Mouse (Mus musculus): Measurements from ENCODE around the gene Gm10837. TPM values are rescaled to one million over a fixed set of nuclear protein-coding genes. Genes with fewer than 3 reads are reported as not detected.
A peak's percentile ranks its signal among the peaks of the same experiment; 100 is the strongest.

Gene Gm10837
- polyA plus RNA-seq, 1 experiment from 2014 or later, result not detected

DNA sequence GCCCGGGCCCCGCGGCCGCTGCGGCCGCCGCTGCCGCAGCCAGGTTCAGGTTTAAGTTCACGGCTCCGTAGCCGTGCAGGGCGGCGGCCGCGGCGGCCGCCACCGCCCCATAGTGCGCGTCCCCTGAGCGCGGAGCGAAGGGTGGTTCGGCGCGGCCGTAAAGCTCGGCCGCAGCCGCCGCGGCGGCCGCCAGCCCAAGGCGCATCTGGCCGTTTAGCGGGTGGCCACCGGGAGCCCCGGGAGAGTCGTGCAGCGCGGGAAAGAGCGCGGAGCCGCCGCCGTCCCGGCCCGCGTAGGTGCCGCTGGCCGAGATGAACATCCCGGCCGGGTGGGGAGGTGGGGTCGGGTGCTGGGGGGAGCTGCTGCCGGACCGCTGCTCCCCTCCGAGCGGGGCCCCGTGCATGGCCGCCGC is 26.0 kb upstream of the Gm10837 start:
- H3K27me3 ChIP-seq (ENCODE audit: control insufficient read depth, insufficient read depth, low read length), result peaks cover 34% of the 10 kb centered on the region; the same call in 1 of the 2 replicates
- ATAC-seq (ENCODE audit: low FRiP score, low TSS enrichment) (peak; percentile 59; the same call in 1 of the 2 replicates), DNase-seq (ENCODE audit: low spot score) (no peak)
- TF ChIP-seq CTCF (IDR thresholded peaks at IDR 0.05; ENCODE audit: low read depth) (no peak), EP300 (optimal IDR thresholded peaks at IDR 0.05) (no peak)
- peaks cover 3% of the 10 kb centered on the region for H3K4me1 ChIP-seq (replicated peaks; ENCODE audit: control insufficient read depth, insufficient read depth)
- WGBS, result under 1% methylated on average over 53 of the region's 62 CpGs
- peak overlapping the region; percentile 74 for H3K4me2 ChIP-seq (replicated peaks; ENCODE audit: low read depth)
- H3K9ac ChIP-seq (ENCODE audit: low read length), result no peak overlapping the region
- H3K9me3 ChIP-seq (ENCODE audit: control insufficient read depth, low read length), result no peaks in the 10 kb centered on the region
- H3K36me3 ChIP-seq (ENCODE audit: control insufficient read depth, insufficient read depth, low read length), result no peaks in the 10 kb centered on the region
- peak overlapping the region; percentile 45 for H3K4me3 ChIP-seq (ENCODE audit: low read depth, low read length)
- no peak overlapping the region for H3K27ac ChIP-seq (replicated peaks)

DNA sequence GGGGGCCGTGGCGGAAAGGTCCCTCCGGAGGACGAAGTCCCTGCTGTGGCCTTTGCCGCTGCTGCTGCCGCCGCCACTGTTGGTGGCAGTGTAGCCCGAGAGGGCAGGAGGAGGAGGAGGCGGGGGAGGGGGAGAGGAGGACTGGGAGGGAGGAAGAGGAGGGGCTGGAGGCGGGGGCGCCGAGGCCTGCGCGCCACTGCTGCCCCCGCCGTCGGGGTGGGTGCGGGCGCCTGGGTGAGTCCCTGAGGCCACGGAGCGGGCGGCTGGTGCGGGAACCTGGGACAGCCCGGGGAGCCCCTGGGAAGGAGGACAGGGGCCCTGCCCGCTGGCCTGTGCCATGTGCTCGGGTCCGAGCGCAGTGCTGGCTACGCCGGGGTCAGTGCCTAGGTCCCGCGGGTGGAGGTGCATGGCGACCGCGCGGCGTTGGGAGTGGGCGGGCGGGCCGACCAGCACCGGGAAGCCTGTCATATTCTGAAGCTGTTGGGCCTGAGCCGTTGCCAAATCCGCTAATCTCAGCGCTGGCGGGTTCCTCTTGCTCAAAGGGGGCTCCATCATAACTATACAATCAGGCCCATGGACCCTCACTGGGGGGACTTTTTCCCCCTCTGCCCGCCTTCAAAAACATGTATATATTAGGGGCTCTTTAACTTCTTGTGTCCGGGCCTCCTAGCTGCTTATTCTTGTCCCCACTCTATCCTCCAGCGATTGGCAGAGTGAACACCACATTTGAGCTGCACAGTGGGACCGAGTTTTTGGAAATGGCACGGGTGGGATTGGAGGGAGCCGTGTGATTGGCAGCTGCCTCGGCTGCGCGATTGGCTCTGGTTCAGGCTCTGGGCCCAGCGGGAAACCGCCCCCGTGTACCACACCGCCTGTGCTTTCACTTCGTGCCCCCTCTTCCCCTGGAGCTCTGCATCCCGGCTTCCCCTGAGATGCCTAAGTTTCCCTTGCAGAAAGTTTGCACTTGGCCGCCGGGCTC is 25.3 kb upstream of the Gm10837 start, which contains the start of gene Zic5:
Zic5 (minus strand) TSS at position 915 of the 979 bp plus-strand sequence.
- H3K27ac ChIP-seq (replicated peaks), result no peak within 1 kb of the TSS
- DNase-seq (ENCODE audit: low spot score), result no peak
- WGBS, result 1% methylated on average over 49 of the region's 62 CpGs
- peaks cover 3% of the 10 kb centered on the region for H3K4me1 ChIP-seq (replicated peaks; ENCODE audit: control insufficient read depth, insufficient read depth)
- H3K27me3 ChIP-seq (ENCODE audit: control insufficient read depth, insufficient read depth, low read length), result peaks cover 36% of the 10 kb centered on the region; the same call in 1 of the 2 replicates
- TF ChIP-seq CTCF (IDR thresholded peaks at IDR 0.05; ENCODE audit: low read depth) (no peak), EP300 (optimal IDR thresholded peaks at IDR 0.05) (no peak)
- peak within 1 kb of the TSS; percentile 45 for H3K4me3 ChIP-seq (ENCODE audit: low read depth, low read length)
- H3K9ac ChIP-seq (ENCODE audit: low read length), result no peak within 1 kb of the TSS
- peak within 1 kb of the TSS; percentile 74 for H3K4me2 ChIP-seq (replicated peaks; ENCODE audit: low read depth)
- peak; percentile 39; the same call in 1 of the 2 replicates for ATAC-seq (ENCODE audit: low FRiP score, low TSS enrichment)
- H3K36me3 ChIP-seq (ENCODE audit: control insufficient read depth, insufficient read depth, low read length), result no peaks in the 10 kb centered on the region
- H3K9me3 ChIP-seq (ENCODE audit: control insufficient read depth, low read length), result no peaks in the 10 kb centered on the region

DNA sequence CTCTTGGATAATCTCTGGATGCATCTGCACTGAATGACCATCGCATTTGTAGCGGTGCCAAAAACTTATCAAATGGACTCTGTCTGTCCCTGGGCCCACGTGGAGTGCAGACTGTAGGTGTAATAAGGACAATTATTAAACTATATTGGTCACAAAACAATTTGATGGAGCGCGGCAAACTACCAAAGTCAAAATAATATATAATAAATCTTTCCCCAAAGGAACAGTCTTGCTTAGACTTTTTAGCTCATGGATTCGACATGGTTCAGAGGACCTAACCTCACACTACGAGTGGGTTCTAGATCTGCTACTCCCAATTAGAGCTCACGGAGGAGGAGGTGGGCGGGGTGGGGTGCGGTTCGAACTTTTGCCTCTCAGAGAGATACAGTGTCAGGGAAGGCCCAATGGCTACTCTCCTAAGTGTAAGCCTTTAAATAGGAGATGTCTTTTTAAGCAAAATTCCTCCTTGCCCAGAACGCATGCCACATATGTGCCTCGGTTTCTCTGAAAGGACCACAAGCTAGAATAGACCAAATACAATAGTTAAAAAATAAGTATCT is 24.4 kb upstream of the Gm10837 start:
- 27% methylated on average over 13 of the region's 13 CpGs for whole genome bisulfite sequencing
- H3K4me3 ChIP-seq (ENCODE audit: low read depth, low read length), result no peak overlapping the region
- TF ChIP-seq CTCF (IDR thresholded peaks at IDR 0.05; ENCODE audit: low read depth), result no peak
- TF ChIP-seq EP300 (optimal IDR thresholded peaks at IDR 0.05), result no peak
- H3K9me3 ChIP-seq (ENCODE audit: control insufficient read depth, low read length), result no peaks in the 10 kb centered on the region
- DNase-seq (ENCODE audit: low spot score) (no peak), ATAC-seq (ENCODE audit: low FRiP score, low TSS enrichment) (no peak)
- H3K36me3 ChIP-seq (ENCODE audit: control insufficient read depth, insufficient read depth, low read length), result no peaks in the 10 kb centered on the region
- H3K4me2 ChIP-seq (replicated peaks; ENCODE audit: low read depth), result no peak overlapping the region
- H3K27ac ChIP-seq (replicated peaks), result no peak overlapping the region
- peaks cover 3% of the 10 kb centered on the region for H3K4me1 ChIP-seq (replicated peaks; ENCODE audit: control insufficient read depth, insufficient read depth)
- H3K27me3 ChIP-seq (ENCODE audit: control insufficient read depth, insufficient read depth, low read length), result peaks cover 41% of the 10 kb centered on the region; the same call in 1 of the 2 replicates
- no peak overlapping the region for H3K9ac ChIP-seq (ENCODE audit: low read length)

DNA sequence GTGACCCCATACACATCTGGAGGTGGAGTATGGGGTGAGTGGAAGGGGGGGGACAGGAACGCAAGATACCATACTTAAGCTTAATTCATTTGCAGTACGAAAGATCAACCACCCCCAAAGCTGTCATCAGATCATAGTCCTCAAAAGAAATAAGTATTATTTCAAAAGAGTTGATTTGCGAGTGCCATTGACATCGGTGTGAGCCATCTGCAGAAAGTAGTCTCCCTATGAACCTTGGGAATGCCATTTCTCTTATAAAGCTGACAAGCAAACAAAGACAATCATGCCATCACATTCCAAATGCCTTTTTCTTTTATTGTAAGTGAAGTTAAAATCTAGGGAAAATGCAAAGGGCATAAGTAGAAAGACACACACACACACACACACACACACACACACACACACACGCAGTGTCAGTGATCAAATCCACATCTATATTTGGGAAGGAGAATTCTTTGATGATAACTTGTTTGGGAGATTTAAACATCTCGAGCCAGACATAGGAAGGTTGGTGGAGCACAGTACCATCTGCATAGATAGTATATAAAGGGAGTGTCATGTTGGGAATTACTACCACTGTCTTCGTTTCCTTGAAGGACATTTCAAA is 23.5 kb upstream of the Gm10837 start:
- WGBS, result 52% methylated on average over 7 of the region's 7 CpGs
- H3K4me2 ChIP-seq (replicated peaks; ENCODE audit: low read depth), result no peak overlapping the region
- no peaks in the 10 kb centered on the region for H3K9me3 ChIP-seq (ENCODE audit: control insufficient read depth, low read length)
- H3K27me3 ChIP-seq (ENCODE audit: control insufficient read depth, insufficient read depth, low read length), result peaks cover 44% of the 10 kb centered on the region
- DNase-seq (ENCODE audit: low spot score) (no peak), ATAC-seq (ENCODE audit: low FRiP score, low TSS enrichment) (no peak)
- H3K27ac ChIP-seq (replicated peaks), result no peak overlapping the region
- H3K9ac ChIP-seq (ENCODE audit: low read length), result no peak overlapping the region
- no peak overlapping the region for H3K4me3 ChIP-seq (ENCODE audit: low read depth, low read length)
- TF ChIP-seq CTCF (IDR thresholded peaks at IDR 0.05; ENCODE audit: low read depth) (no peak), EP300 (optimal IDR thresholded peaks at IDR 0.05) (no peak)
- peaks cover 3% of the 10 kb centered on the region for H3K4me1 ChIP-seq (replicated peaks; ENCODE audit: control insufficient read depth, insufficient read depth)
- no peaks in the 10 kb centered on the region for H3K36me3 ChIP-seq (ENCODE audit: control insufficient read depth, insufficient read depth, low read length)

DNA sequence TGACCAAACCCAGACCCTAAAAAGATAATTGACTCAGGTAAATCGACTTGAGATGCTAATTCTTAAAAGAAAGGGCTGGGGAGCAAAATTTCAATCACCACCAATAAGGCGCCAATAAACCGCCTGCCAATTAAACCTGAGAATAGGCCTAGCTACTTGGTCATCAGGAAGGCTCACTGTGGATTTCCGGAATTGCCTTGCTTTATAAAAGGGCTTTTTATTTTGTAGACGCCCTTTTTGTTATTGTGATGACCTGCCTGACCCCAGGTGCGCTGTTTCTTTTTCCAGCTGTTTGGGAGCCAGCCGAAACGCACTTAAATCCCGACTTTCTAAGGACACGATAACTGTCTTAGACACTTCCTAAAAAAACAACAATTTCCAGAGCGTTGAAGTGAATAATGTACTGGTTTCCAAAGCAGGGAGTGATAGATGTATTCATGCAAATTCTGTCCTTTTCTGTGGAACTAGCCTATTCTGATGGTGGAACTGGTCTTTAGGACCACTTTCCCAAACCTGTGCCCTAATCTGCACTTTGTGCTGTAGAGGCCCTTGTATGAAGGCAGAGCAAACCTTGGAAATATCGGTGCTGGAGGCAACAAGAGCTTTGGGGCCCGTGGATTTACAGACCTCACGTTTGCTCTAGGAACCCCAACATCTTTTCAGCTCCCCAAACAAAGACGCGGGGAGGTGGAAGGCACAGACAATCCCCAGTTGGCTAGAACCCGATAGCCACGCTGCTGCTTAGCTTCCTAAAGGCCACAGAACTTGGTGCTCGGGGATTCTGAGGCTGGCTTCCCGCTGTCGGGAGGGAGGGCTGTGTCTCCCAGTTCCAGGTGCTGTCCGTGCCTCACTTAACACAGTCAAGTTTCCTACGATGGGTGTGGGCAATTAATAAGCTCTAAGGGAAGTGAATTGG is 22.2 kb upstream of the Gm10837 start:
- WGBS, result 8% methylated on average over 23 of the region's 23 CpGs
- Histone ChIP-seq H3K27me3 (ENCODE audit: control insufficient read depth, insufficient read depth, low read length) (peaks cover 43% of the 10 kb centered on the region), H3K4me2 (replicated peaks; ENCODE audit: low read depth) (no peak overlapping the region), H3K4me1 (replicated peaks; ENCODE audit: control insufficient read depth, insufficient read depth) (peaks cover 3% of the 10 kb centered on the region), H3K9me3 (ENCODE audit: control insufficient read depth, low read length) (no peaks in the 10 kb centered on the region), H3K36me3 (ENCODE audit: control insufficient read depth, insufficient read depth, low read length) (no peaks in the 10 kb centered on the region), H3K9ac (ENCODE audit: low read length) (no peak overlapping the region), H3K4me3 (ENCODE audit: low read depth, low read length) (no peak overlapping the region), H3K27ac (replicated peaks) (no peak overlapping the region)
- DNase-seq (ENCODE audit: low spot score), result no peak
- no peak for ATAC-seq (ENCODE audit: low FRiP score, low TSS enrichment)
- TF ChIP-seq CTCF (IDR thresholded peaks at IDR 0.05; ENCODE audit: low read depth) (no peak), EP300 (optimal IDR thresholded peaks at IDR 0.05) (no peak)
